Mouse (Mus musculus) CH12.LX (cell line): ENCODE measurements around the gene Gm37419. TPM values are rescaled to one million over a fixed set of nuclear protein-coding genes. Genes with fewer than 3 reads are reported as not detected.

Source experiments
- DNase-seq: peaks from one replicate; pipeline ENCODE4 v3.0.0-alpha.2; 2013; ENCODE audit errors: extremely low read depth
- H3K27ac ChIP-seq: 2 replicates; pipeline ENCODE4 v1.5.1; 2012; ENCODE audit warnings: low read depth, mild to moderate bottlenecking, control low read depth, moderate library complexity; ENCODE audit not compliant: insufficient read depth
- H3K27me3 ChIP-seq: replicated peaks from 2 replicates; pipeline ENCODE3; 2012; ENCODE audit warnings: inconsistent platforms
- H3K36me3 ChIP-seq, 2 experiments: replicated peaks in 1 of 2; 2 replicates each; pipeline versions ENCODE3 to v1.6.1; 2012; ENCODE audit warnings: inconsistent platforms in 1 of 2, low read length in 1 of 2, mild to moderate bottlenecking in 1 of 2, mixed read lengths in 1 of 2, moderate library complexity in 1 of 2; ENCODE audit not compliant: control insufficient read depth in 1 of 2, insufficient read depth in 1 of 2
- H3K4me1 ChIP-seq, 2 experiments: 2 replicates each; pipeline ENCODE4 v1.6.1; 2012; ENCODE audit warnings: inconsistent platforms in 1 of 2, moderate library complexity in 1 of 2; ENCODE audit not compliant: insufficient read depth in 2 of 2, control insufficient read depth in 1 of 2
- H3K4me2 ChIP-seq: 2 replicates; pipeline ENCODE4 v1.6.1; 2012; ENCODE audit warnings: low read depth, mild to moderate bottlenecking, control low read depth; ENCODE audit not compliant: poor library complexity, insufficient read depth, severe bottlenecking
- H3K4me3 ChIP-seq, 3 experiments: fragments of 150-350 bp in 1 of 3; sonication (generic) in 1 of 3; replicated peaks in 1 of 3; 2 replicates each; pipeline versions ENCODE3 to v1.5.1; 2011 to 2012; ENCODE audit warnings: low read depth in 2 of 3, low read length in 2 of 3, mild to moderate bottlenecking in 2 of 3, moderate library complexity in 2 of 3, control low read depth in 1 of 3, improper control_type of control experiment in 1 of 3, inconsistent platforms in 1 of 3, mixed read lengths in 1 of 3; ENCODE audit not compliant: poor library complexity in 1 of 3
- H3K79me2 ChIP-seq: replicated peaks from 2 replicates; pipeline ENCODE4 v1.6.1; 2012; ENCODE audit warnings: mild to moderate bottlenecking, moderate library complexity; ENCODE audit not compliant: control insufficient read depth, poor library complexity, insufficient read depth, severe bottlenecking; ENCODE audit errors: extremely low read depth
- H3K9ac ChIP-seq: 2 replicates; pipeline ENCODE4 v1.6.1; 2012; ENCODE audit warnings: low read depth, mild to moderate bottlenecking, control low read depth, moderate library complexity; ENCODE audit not compliant: insufficient read depth
- H3K9me3 ChIP-seq: replicated peaks from 2 replicates; pipeline ENCODE3; 2012; ENCODE audit warnings: low read length, inconsistent platforms, mixed read lengths
- E2F4 ChIP-seq: IDR thresholded peaks from 2 replicates; pipeline ENCODE4 v1.6.1; 2011; ENCODE audit warnings: low read depth, low read length, improper control_type of control experiment; ENCODE audit not compliant: insufficient replicate concordance
- EP300 ChIP-seq: IDR thresholded peaks from 2 replicates; pipeline ENCODE4 v1.6.1; 2011; ENCODE audit warnings: low read length, improper control_type of control experiment
- IRF4 ChIP-seq: IDR thresholded peaks from 2 replicates; pipeline ENCODE4 v1.6.1; 2014; ENCODE audit warnings: low read depth, mild to moderate bottlenecking, inconsistent platforms, low read length, improper control_type of control experiment
- KAT2A ChIP-seq: IDR thresholded peaks from 2 replicates; pipeline ENCODE4 v1.6.1; 2012; ENCODE audit warnings: low read length, improper control_type of control experiment, inconsistent platforms; ENCODE audit not compliant: insufficient replicate concordance
- MAZ ChIP-seq: IDR thresholded peaks from 2 replicates; pipeline ENCODE4 v1.6.1; 2012; ENCODE audit warnings: low read depth, mild to moderate bottlenecking, inconsistent platforms, low read length, improper control_type of control experiment, moderate library complexity
- MYC ChIP-seq: IDR thresholded peaks from 2 replicates; pipeline ENCODE4 v1.6.1; 2011; ENCODE audit warnings: low read depth, mild to moderate bottlenecking, improper control_type of control experiment, low read length
- NELFE ChIP-seq: IDR thresholded peaks from 2 replicates; pipeline ENCODE4 v1.6.1; 2011; ENCODE audit warnings: low read depth, low read length, improper control_type of control experiment
- NRF1 ChIP-seq: IDR thresholded peaks from 2 replicates; pipeline ENCODE4 v1.6.1; 2014; ENCODE audit warnings: low read depth, mild to moderate bottlenecking, inconsistent platforms, low read length, improper control_type of control experiment, moderate library complexity
- PAX5 ChIP-seq: IDR thresholded peaks from 2 replicates; pipeline ENCODE4 v1.6.1; 2012; ENCODE audit warnings: low read length, inconsistent platforms, mixed read lengths
- POLR2A ChIP-seq: IDR thresholded peaks from 2 replicates; pipeline ENCODE4 v1.6.1; 2011; ENCODE audit warnings: low read depth, mild to moderate bottlenecking, improper control_type of control experiment, low read length
- POLR2AphosphoS2 ChIP-seq: IDR thresholded peaks from 2 replicates; pipeline ENCODE4 v1.6.1; 2011; ENCODE audit warnings: low read depth, low read length, improper control_type of control experiment
- RAD21 ChIP-seq: IDR thresholded peaks from 2 replicates; pipeline ENCODE4 v1.6.1; 2011; ENCODE audit warnings: low read depth, mild to moderate bottlenecking, low read length, improper control_type of control experiment, moderate library complexity
- TBP ChIP-seq: conservative IDR thresholded peaks from 2 replicates; pipeline ENCODE4 v1.6.1; 2011; ENCODE audit warnings: low read depth, low read length, improper control_type of control experiment
- USF1 ChIP-seq: IDR thresholded peaks from 2 replicates; pipeline ENCODE4 v1.6.1; 2014; ENCODE audit warnings: low read depth, mild to moderate bottlenecking, inconsistent platforms, low read length, improper control_type of control experiment
- USF2 ChIP-seq: conservative IDR thresholded peaks from 2 replicates; pipeline ENCODE4 v1.6.1; 2011; ENCODE audit warnings: low read depth, low read length, improper control_type of control experiment
- dilution Hi-C: fragments of 300-500 bp; cut with MboI; formaldehyde crosslinking; loops from 2 replicates; pipeline ENCODE4 v1.14.3; 2020; ENCODE audit warnings: low sequenced_read_pairs; ENCODE audit not compliant: extremely low pct_unique_long_range_greater_than_20kb, extremely low pct_ligation_motif_present
- in situ Hi-C: fragments of 300-500 bp; cut with MboI; formaldehyde crosslinking; loops from 3 replicates; pipeline ENCODE4 v1.14.3; 2019; ENCODE audit warnings: low sequenced_read_pairs, low pct_ligation_motif_present, low pct_unique_long_range_greater_than_20kb, mixed read lengths
- polyA plus RNA-seq: library from polyadenylated mRNA; unstranded; fragments of >175 nt; gene quantifications from 2 replicates; pipeline ENCODE4 v1.2.1, GENCODE M21; 2012; ENCODE audit warnings: low read depth; ENCODE audit not compliant: insufficient read length
- total RNA-seq, 2 experiments: library from RNA; depleted of rRNA; stranded (reverse); fragments of 300-350 nt in 1 of 2; fragments of >200 nt in 1 of 2; gene quantifications; 2 replicates each; pipeline ENCODE4 v1.2.3; 2012 to 2014

Gene Gm37419
- total and polyA plus RNA-seq, 3 experiments = not detected

GRCm38 (mm10) chr16:23993351-23994321 is 5.4 kb downstream of the Gm37419 start:
- dilution Hi-C loops = no loop called here
- Histone ChIP-seq H3K79me2 (no peaks in the 10 kb centered on the region), H3K36me3 (no peaks in the 10 kb centered on the region), H3K4me1 (peaks cover 4 to 15% of the 10 kb centered on the region in 2 experiments), H3K9me3 (no peaks in the 10 kb centered on the region), H3K9ac (no peak overlapping the region), H3K27ac (no peak overlapping the region), H3K27me3 (peaks cover 49% of the 10 kb centered on the region), H3K4me2 (peak overlapping the region; percentile 47)
- DNase-seq = peak; percentile 67
- TF ChIP-seq KAT2A (no peak), IRF4 (0 out of 2 replicates have a peak, but pooled peaks have one; percentile 22), NRF1 (no peak), E2F4 (no peak), POLR2AphosphoS2 (no peak), NELFE (no peak), EP300 (peak; percentile 19; the same call in 1 of the 2 replicates), POLR2A (no peak), MYC (no peak), USF2 (no peak), RAD21 (no peak), MAZ (no peak), USF1 (no peak), TBP (no peak)
- TF ChIP-seq, all 38 proteins: peak for 2
- H3K4me3 ChIP-seq = no peak overlapping the region
- in situ Hi-C loops = loop anchor here (25.0 kb wide), 2 partner anchors 644 to 869 kb away; no protein-coding TSS in a partner anchor

- no peak overlapping the region for H3K4me3 ChIP-seq
- H3K27ac ChIP-seq = no peak overlapping the region
- no peak overlapping the region for H3K4me2 ChIP-seq
- H3K4me1 ChIP-seq = peaks cover 6 to 18% of the 10 kb centered on the region in 2 experiments
- DNase-seq = no peak
- no peaks in the 10 kb centered on the region for H3K9me3 ChIP-seq
- H3K9ac ChIP-seq = no peak overlapping the region
- dilution Hi-C loops (no loop called here), in situ Hi-C loops (loop anchor here (25.0 kb wide), 2 partner anchors 641 to 866 kb away; no protein-coding TSS in a partner anchor)
- H3K27me3 ChIP-seq = peaks cover 29% of the 10 kb centered on the region
- TF ChIP-seq PAX5 = no peak
- no peaks in the 10 kb centered on the region for H3K36me3 ChIP-seq
- no peaks in the 10 kb centered on the region for H3K79me2 ChIP-seq
Measured at GRCm38 (mm10) chr16:23996342-23996741, 8.1 kb downstream of the Gm37419 start.
